Mouse (Mus musculus) CH12.LX (cell line): Measurements from ENCODE around the gene Capn1. TPM values are rescaled to one million over a fixed set of nuclear protein-coding genes. Genes with fewer than 3 reads are reported as not detected.

Experiments
- DNase-seq: peaks from one replicate; pipeline ENCODE4 v3.0.0-alpha.2; 2013; ENCODE audit errors: extremely low read depth
- H3K27ac ChIP-seq: 2 replicates; pipeline ENCODE4 v1.5.1; 2012; ENCODE audit warnings: low read depth, mild to moderate bottlenecking, control low read depth, moderate library complexity; ENCODE audit not compliant: insufficient read depth
- H3K27me3 ChIP-seq: replicated peaks from 2 replicates; pipeline ENCODE3; 2012; ENCODE audit warnings: inconsistent platforms
- H3K36me3 ChIP-seq, 2 experiments: replicated peaks in 1 of 2; 2 replicates each; pipeline versions ENCODE3 to v1.6.1; 2012; ENCODE audit warnings: inconsistent platforms in 1 of 2, low read length in 1 of 2, mild to moderate bottlenecking in 1 of 2, mixed read lengths in 1 of 2, moderate library complexity in 1 of 2; ENCODE audit not compliant: control insufficient read depth in 1 of 2, insufficient read depth in 1 of 2
- H3K4me1 ChIP-seq, 2 experiments: 2 replicates each; pipeline ENCODE4 v1.6.1; 2012; ENCODE audit warnings: inconsistent platforms in 1 of 2, moderate library complexity in 1 of 2; ENCODE audit not compliant: insufficient read depth in 2 of 2, control insufficient read depth in 1 of 2
- H3K4me2 ChIP-seq: 2 replicates; pipeline ENCODE4 v1.6.1; 2012; ENCODE audit warnings: low read depth, mild to moderate bottlenecking, control low read depth; ENCODE audit not compliant: poor library complexity, insufficient read depth, severe bottlenecking
- H3K4me3 ChIP-seq, 3 experiments: fragments of 150-350 bp in 1 of 3; sonication (generic) in 1 of 3; replicated peaks in 1 of 3; 2 replicates each; pipeline versions ENCODE3 to v1.5.1; 2011 to 2012; ENCODE audit warnings: low read depth in 2 of 3, low read length in 2 of 3, mild to moderate bottlenecking in 2 of 3, moderate library complexity in 2 of 3, control low read depth in 1 of 3, improper control_type of control experiment in 1 of 3, inconsistent platforms in 1 of 3, mixed read lengths in 1 of 3; ENCODE audit not compliant: poor library complexity in 1 of 3
- H3K79me2 ChIP-seq: replicated peaks from 2 replicates; pipeline ENCODE4 v1.6.1; 2012; ENCODE audit warnings: mild to moderate bottlenecking, moderate library complexity; ENCODE audit not compliant: control insufficient read depth, poor library complexity, insufficient read depth, severe bottlenecking; ENCODE audit errors: extremely low read depth
- H3K9ac ChIP-seq: 2 replicates; pipeline ENCODE4 v1.6.1; 2012; ENCODE audit warnings: low read depth, mild to moderate bottlenecking, control low read depth, moderate library complexity; ENCODE audit not compliant: insufficient read depth
- H3K9me3 ChIP-seq: replicated peaks from 2 replicates; pipeline ENCODE3; 2012; ENCODE audit warnings: low read length, inconsistent platforms, mixed read lengths
- BHLHE40 ChIP-seq: IDR thresholded peaks from 2 replicates; pipeline ENCODE4 v1.6.1; 2011; ENCODE audit warnings: mild to moderate bottlenecking, low read depth, low read length, improper control_type of control experiment
- CHD2 ChIP-seq: IDR thresholded peaks from 2 replicates; pipeline ENCODE4 v1.6.1; 2011; ENCODE audit warnings: low read length, improper control_type of control experiment
- CTCF ChIP-seq, 2 experiments: IDR thresholded peaks in 1 of 2; conservative IDR thresholded peaks in 1 of 2; 2 replicates each; pipeline ENCODE4 v1.5.1; 2011 to 2012; ENCODE audit warnings: low read depth in 2 of 2, low read length in 2 of 2, improper control_type of control experiment in 1 of 2, inconsistent platforms in 1 of 2, mild to moderate bottlenecking in 1 of 2, moderate library complexity in 1 of 2
- E2F4 ChIP-seq: IDR thresholded peaks from 2 replicates; pipeline ENCODE4 v1.6.1; 2011; ENCODE audit warnings: low read depth, low read length, improper control_type of control experiment; ENCODE audit not compliant: insufficient replicate concordance
- ELF1 ChIP-seq: IDR thresholded peaks from 2 replicates; pipeline ENCODE4 v1.6.1; 2014; ENCODE audit warnings: low read depth, mild to moderate bottlenecking, inconsistent platforms, low read length, improper control_type of control experiment
- EP300 ChIP-seq: IDR thresholded peaks from 2 replicates; pipeline ENCODE4 v1.6.1; 2011; ENCODE audit warnings: low read length, improper control_type of control experiment
- ETS1 ChIP-seq: conservative IDR thresholded peaks from 2 replicates; pipeline ENCODE4 v1.6.1; 2012; ENCODE audit warnings: low read depth, mild to moderate bottlenecking, inconsistent platforms, low read length, improper control_type of control experiment, moderate library complexity
- HCFC1 ChIP-seq: IDR thresholded peaks from 2 replicates; pipeline ENCODE4 v1.6.1; 2012; ENCODE audit warnings: low read depth, mild to moderate bottlenecking, inconsistent platforms, low read length, improper control_type of control experiment
- IRF4 ChIP-seq: IDR thresholded peaks from 2 replicates; pipeline ENCODE4 v1.6.1; 2014; ENCODE audit warnings: low read depth, mild to moderate bottlenecking, inconsistent platforms, low read length, improper control_type of control experiment
- JUND ChIP-seq: conservative IDR thresholded peaks from 2 replicates; pipeline ENCODE4 v1.6.1; 2011; ENCODE audit warnings: low read depth, low read length, improper control_type of control experiment
- KAT2A ChIP-seq: IDR thresholded peaks from 2 replicates; pipeline ENCODE4 v1.6.1; 2012; ENCODE audit warnings: low read length, improper control_type of control experiment, inconsistent platforms; ENCODE audit not compliant: insufficient replicate concordance
- MAX ChIP-seq: IDR thresholded peaks from 2 replicates; pipeline ENCODE4 v1.6.1; 2011; ENCODE audit warnings: low read length, improper control_type of control experiment
- NELFE ChIP-seq: IDR thresholded peaks from 2 replicates; pipeline ENCODE4 v1.6.1; 2011; ENCODE audit warnings: low read depth, low read length, improper control_type of control experiment
- NRF1 ChIP-seq: IDR thresholded peaks from 2 replicates; pipeline ENCODE4 v1.6.1; 2014; ENCODE audit warnings: low read depth, mild to moderate bottlenecking, inconsistent platforms, low read length, improper control_type of control experiment, moderate library complexity
- PAX5 ChIP-seq: IDR thresholded peaks from 2 replicates; pipeline ENCODE4 v1.6.1; 2012; ENCODE audit warnings: low read length, inconsistent platforms, mixed read lengths
- POLR2A ChIP-seq: IDR thresholded peaks from 2 replicates; pipeline ENCODE4 v1.6.1; 2011; ENCODE audit warnings: low read depth, mild to moderate bottlenecking, improper control_type of control experiment, low read length
- RAD21 ChIP-seq: IDR thresholded peaks from 2 replicates; pipeline ENCODE4 v1.6.1; 2011; ENCODE audit warnings: low read depth, mild to moderate bottlenecking, low read length, improper control_type of control experiment, moderate library complexity
- SMC3 ChIP-seq: IDR thresholded peaks from 2 replicates; pipeline ENCODE4 v1.6.1; 2011; ENCODE audit warnings: low read depth, low read length, improper control_type of control experiment
- TBP ChIP-seq: conservative IDR thresholded peaks from 2 replicates; pipeline ENCODE4 v1.6.1; 2011; ENCODE audit warnings: low read depth, low read length, improper control_type of control experiment
- TCF12 ChIP-seq: IDR thresholded peaks from 2 replicates; pipeline ENCODE4 v1.6.1; 2014; ENCODE audit warnings: low read depth, mild to moderate bottlenecking, inconsistent platforms, low read length, improper control_type of control experiment
- USF1 ChIP-seq: IDR thresholded peaks from 2 replicates; pipeline ENCODE4 v1.6.1; 2014; ENCODE audit warnings: low read depth, mild to moderate bottlenecking, inconsistent platforms, low read length, improper control_type of control experiment
- USF2 ChIP-seq: conservative IDR thresholded peaks from 2 replicates; pipeline ENCODE4 v1.6.1; 2011; ENCODE audit warnings: low read depth, low read length, improper control_type of control experiment
- ZC3H11A ChIP-seq: IDR thresholded peaks from 2 replicates; pipeline ENCODE4 v1.6.1; 2012; ENCODE audit warnings: low read depth, mild to moderate bottlenecking, inconsistent platforms, low read length, improper control_type of control experiment
- ZKSCAN1 ChIP-seq: IDR thresholded peaks from 2 replicates; pipeline ENCODE4 v1.6.1; 2012; ENCODE audit warnings: low read depth, inconsistent platforms, low read length, improper control_type of control experiment, borderline replicate concordance
- ZMIZ1 ChIP-seq: IDR thresholded peaks from 2 replicates; pipeline ENCODE4 v1.6.1; 2012; ENCODE audit warnings: low read depth, mild to moderate bottlenecking, inconsistent platforms, low read length, improper control_type of control experiment
- ZNF384 ChIP-seq: IDR thresholded peaks from 2 replicates; pipeline ENCODE4 v1.6.1; 2012; ENCODE audit warnings: low read depth, low read length, improper control_type of control experiment, inconsistent platforms
- dilution Hi-C: fragments of 300-500 bp; cut with MboI; formaldehyde crosslinking; loops from 2 replicates; pipeline ENCODE4 v1.14.3; 2020; ENCODE audit warnings: low sequenced_read_pairs; ENCODE audit not compliant: extremely low pct_unique_long_range_greater_than_20kb, extremely low pct_ligation_motif_present
- in situ Hi-C: fragments of 300-500 bp; cut with MboI; formaldehyde crosslinking; loops from 3 replicates; pipeline ENCODE4 v1.14.3; 2019; ENCODE audit warnings: low sequenced_read_pairs, low pct_ligation_motif_present, low pct_unique_long_range_greater_than_20kb, mixed read lengths
- polyA plus RNA-seq: library from polyadenylated mRNA; unstranded; fragments of >175 nt; gene quantifications from 2 replicates; pipeline ENCODE4 v1.2.1, GENCODE M21; 2012; ENCODE audit warnings: low read depth; ENCODE audit not compliant: insufficient read length
- total RNA-seq, 2 experiments: library from RNA; depleted of rRNA; stranded (reverse); fragments of 300-350 nt in 1 of 2; fragments of >200 nt in 1 of 2; gene quantifications; 2 replicates each; pipeline ENCODE4 v1.2.3; 2012 to 2014

The Capn1 gene
- total and polyA plus RNA-seq, 3 experiments = 20.0 to 42.9 (median 40.2) TPM

DNA sequence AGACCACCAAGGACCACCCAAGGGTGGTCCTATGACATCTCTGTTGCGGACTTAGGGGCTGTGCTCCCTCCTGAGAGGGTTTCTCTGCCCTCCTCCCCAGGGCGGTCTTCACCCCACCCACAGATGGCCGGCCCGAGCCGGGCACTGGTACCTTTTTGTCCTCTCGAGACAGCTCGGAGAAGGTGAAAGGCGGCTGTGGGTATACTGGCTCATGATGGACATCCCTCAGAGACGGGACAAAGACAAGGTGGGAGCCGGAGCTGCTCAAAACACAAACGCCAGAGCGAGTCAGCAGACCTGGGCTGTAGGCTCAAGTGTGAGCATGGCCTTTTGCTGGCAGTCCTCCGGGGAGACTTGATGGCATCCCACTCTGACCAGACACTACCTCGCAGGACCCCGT lies 72.3 kb downstream of the Capn1 start:
- peaks cover 0 to 12% of the 10 kb centered on the region in 2 experiments; a peak in 2 of 4 replicates for H3K4me1 ChIP-seq

DNA sequence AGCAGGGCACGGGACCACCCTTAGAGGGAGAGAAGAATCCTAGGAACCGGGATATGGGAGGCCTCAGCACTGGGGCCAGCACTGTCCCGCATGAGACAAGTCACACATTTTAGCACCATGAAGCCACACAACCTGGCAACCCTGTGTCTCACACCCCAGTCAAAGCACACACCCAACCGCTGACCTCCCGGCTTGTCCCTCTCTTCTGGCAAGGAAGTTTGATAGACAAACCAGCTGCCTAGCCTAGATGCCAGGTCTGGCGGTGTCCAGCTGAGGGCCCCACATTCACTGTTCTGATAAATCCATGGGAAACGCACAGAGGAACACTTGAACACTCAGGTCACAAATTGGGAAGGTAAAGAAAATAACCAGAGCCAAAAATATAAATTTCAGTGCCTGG lies 73.1 kb downstream of the Capn1 start:
- in situ Hi-C loops = no loop called here
- Histone ChIP-seq H3K79me2 (no peaks in the 10 kb centered on the region), H3K4me1 (peaks cover 0 to 12% of the 10 kb centered on the region in 2 experiments; a peak in 2 of 4 replicates), H3K9ac (no peak overlapping the region), H3K27ac (no peak overlapping the region), H3K9me3 (no peaks in the 10 kb centered on the region), H3K27me3 (no peaks in the 10 kb centered on the region), H3K4me2 (no peak overlapping the region), H3K4me3 (no peak overlapping the region), H3K36me3 (peaks cover 67 to 93% of the 10 kb centered on the region in 2 experiments)
- DNase-seq = no peak
- dilution Hi-C loops = no loop called here
- no peak for TF ChIP-seq HCFC1
- no peak for TF ChIP-seq ZNF384
- no peak for TF ChIP-seq USF1
- TF ChIP-seq PAX5 = no peak
- no peak for TF ChIP-seq USF2
- TF ChIP-seq TBP = no peak
- TF ChIP-seq POLR2A = no peak
- TF ChIP-seq RAD21 = no peak
- no peak for TF ChIP-seq JUND
- TF ChIP-seq KAT2A = no peak
- no peak for TF ChIP-seq EP300
- TF ChIP-seq ZKSCAN1 = no peak
- no peak for TF ChIP-seq CHD2
- TF ChIP-seq ZMIZ1 = no peak
- no peak for TF ChIP-seq ETS1
- no peak for TF ChIP-seq IRF4

More for the DNA sequence above, 72.3 kb downstream of the Capn1 start:
- Histone ChIP-seq H3K27me3 (no peaks in the 10 kb centered on the region), H3K4me3 (no peak overlapping the region), H3K4me2 (no peak overlapping the region), H3K36me3 (peaks cover 74 to 93% of the 10 kb centered on the region in 2 experiments), H3K27ac (no peak overlapping the region), H3K9me3 (no peaks in the 10 kb centered on the region), H3K79me2 (no peaks in the 10 kb centered on the region), H3K9ac (no peak overlapping the region)
- TF ChIP-seq NELFE (no peak), NRF1 (no peak), TBP (no peak), ELF1 (no peak), BHLHE40 (no peak), RAD21 (no peak), CTCF (conservative IDR thresholded peaks at IDR 0.05 in 1 of 2, IDR thresholded peaks at IDR 0.05 in 1 of 2; ENCODE audit: low read depth in 2 of 2, low read length in 2 of 2) (no peak), ZC3H11A (no peak), SMC3 (no peak), E2F4 (no peak), ZNF384 (no peak), ZKSCAN1 (no peak), MAX (no peak), TCF12 (no peak)
- DNase-seq = no peak
- dilution Hi-C loops = no loop called here
- in situ Hi-C loops = no loop called here
